Mouse (Mus musculus): ENCODE measurements at regions not wholly inside any gene's neighbourhood (a gene's known extent, or its start where the extent isn't known, plus 50 kb on each side); places are given as distances from the start of the nearest gene placed in this dataset.

GRCm38 (mm10) chr8:89307601-89308000 is 263.6 kb upstream of the Sall1 start:
- Histone ChIP-seq H3K27me3 (ENCODE audit: insufficient read depth, low read length) (no peaks in the 10 kb centered on the region), H3K4me3 (replicated peaks; ENCODE audit: low read depth, low read length) (no peak overlapping the region), H3K4me2 (ENCODE audit: low read length) (no peak overlapping the region), H3K27ac (0 out of 2 replicates have a peak overlapping the region, but pooled peaks have one; percentile 15), H3K9ac (ENCODE audit: low read depth, low read length) (no peak overlapping the region), H3K4me1 (replicated peaks; ENCODE audit: insufficient read depth, low read length) (no peaks in the 10 kb centered on the region), H3K36me3 (ENCODE audit: insufficient read depth, low read length) (no peaks in the 10 kb centered on the region), H3K9me3 (replicated peaks; ENCODE audit: low read length) (no peaks in the 10 kb centered on the region)
- TF ChIP-seq CTCF (IDR thresholded peaks at IDR 0.05; ENCODE audit: low read depth): no peak
- DNase-seq (ENCODE audit: low spot score) (no peak), ATAC-seq (replicated peaks; ENCODE audit: low FRiP score, low read depth) (no peak)
- WGBS: 26% methylated on average over 10 of the region's 10 CpGs

- ATAC-seq (replicated peaks; ENCODE audit: low FRiP score, low read depth) (no peak), DNase-seq (ENCODE audit: low spot score) (no peak)
- no peak overlapping the region for H3K27ac ChIP-seq
- H3K4me2 ChIP-seq (ENCODE audit: low read length): no peak overlapping the region
- H3K9me3 ChIP-seq (replicated peaks; ENCODE audit: low read length): no peaks in the 10 kb centered on the region
- no peaks in the 10 kb centered on the region for H3K4me1 ChIP-seq (replicated peaks; ENCODE audit: insufficient read depth, low read length)
- H3K36me3 ChIP-seq (ENCODE audit: insufficient read depth, low read length): no peaks in the 10 kb centered on the region
- no peak for TF ChIP-seq CTCF (IDR thresholded peaks at IDR 0.05; ENCODE audit: low read depth)
- H3K9ac ChIP-seq (ENCODE audit: low read depth, low read length): no peak overlapping the region
- 74% methylated on average over 4 of the region's 4 CpGs for WGBS
- H3K27me3 ChIP-seq (ENCODE audit: insufficient read depth, low read length): no peaks in the 10 kb centered on the region
- H3K4me3 ChIP-seq (replicated peaks; ENCODE audit: low read depth, low read length): no peak overlapping the region
Measured at GRCm38 (mm10) chr8:89307085-89307484, 263.1 kb upstream of the Sall1 start.

GRCm38 (mm10) chr8:89304116-89304515 is 260.2 kb upstream of the Sall1 start:
- WGBS: 45% methylated on average over 10 of the region's 10 CpGs
- no peak for TF ChIP-seq CTCF (IDR thresholded peaks at IDR 0.05; ENCODE audit: low read depth)
- Histone ChIP-seq H3K4me3 (replicated peaks; ENCODE audit: low read depth, low read length) (no peak overlapping the region), H3K9me3 (replicated peaks; ENCODE audit: low read length) (no peaks in the 10 kb centered on the region), H3K36me3 (ENCODE audit: insufficient read depth, low read length) (no peaks in the 10 kb centered on the region), H3K9ac (ENCODE audit: low read depth, low read length) (no peak overlapping the region), H3K4me1 (replicated peaks; ENCODE audit: insufficient read depth, low read length) (no peaks in the 10 kb centered on the region), H3K4me2 (ENCODE audit: low read length) (no peak overlapping the region; the same call in 1 of the 2 replicates), H3K27ac (no peak overlapping the region), H3K27me3 (ENCODE audit: insufficient read depth, low read length) (no peaks in the 10 kb centered on the region)
- no peak for ATAC-seq (replicated peaks; ENCODE audit: low FRiP score, low read depth)
- DNase-seq (ENCODE audit: low spot score): no peak

GRCm38 (mm10) chr8:89303326-89303725 is 259.4 kb upstream of the Sall1 start:
- ATAC-seq (replicated peaks; ENCODE audit: low FRiP score, low read depth): no peak
- TF ChIP-seq CTCF (IDR thresholded peaks at IDR 0.05; ENCODE audit: low read depth): no peak
- no peak for DNase-seq (ENCODE audit: low spot score)
- Histone ChIP-seq H3K4me3 (replicated peaks; ENCODE audit: low read depth, low read length) (no peak overlapping the region), H3K9me3 (replicated peaks; ENCODE audit: low read length) (no peaks in the 10 kb centered on the region), H3K9ac (ENCODE audit: low read depth, low read length) (no peak overlapping the region), H3K4me2 (ENCODE audit: low read length) (no peak overlapping the region), H3K27ac (no peak overlapping the region), H3K36me3 (ENCODE audit: insufficient read depth, low read length) (no peaks in the 10 kb centered on the region), H3K4me1 (replicated peaks; ENCODE audit: insufficient read depth, low read length) (no peaks in the 10 kb centered on the region), H3K27me3 (ENCODE audit: insufficient read depth, low read length) (no peaks in the 10 kb centered on the region)
- 80% methylated on average over 4 of the region's 4 CpGs for WGBS

DNA sequence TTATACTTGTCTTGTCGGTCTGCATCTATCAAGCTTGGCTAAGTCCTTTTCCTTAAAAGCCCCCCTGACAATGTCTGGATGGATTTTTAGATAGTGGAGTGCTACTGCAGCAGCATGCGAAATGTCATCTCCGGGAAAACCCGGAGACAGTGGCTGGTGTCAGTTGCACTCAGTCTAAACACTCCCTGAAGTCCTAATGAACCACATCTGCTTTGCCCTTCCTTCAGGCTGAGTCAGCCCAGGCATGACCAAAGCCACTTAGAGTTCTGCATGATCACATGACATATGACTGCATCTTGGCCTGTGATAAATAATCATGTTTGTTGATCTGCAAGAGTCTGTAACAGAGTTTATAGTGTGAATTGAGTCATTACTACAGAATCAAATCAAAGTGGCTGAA is 255.7 kb upstream of the Sall1 start:
- no peaks in the 10 kb centered on the region for H3K27me3 ChIP-seq (ENCODE audit: insufficient read depth, low read length)
- no peaks in the 10 kb centered on the region for H3K4me1 ChIP-seq (replicated peaks; ENCODE audit: insufficient read depth, low read length)
- H3K36me3 ChIP-seq (ENCODE audit: insufficient read depth, low read length): no peaks in the 10 kb centered on the region
- H3K9me3 ChIP-seq (replicated peaks; ENCODE audit: low read length): no peaks in the 10 kb centered on the region
- WGBS: 50% methylated on average over 4 of the region's 4 CpGs
- H3K4me2 ChIP-seq (ENCODE audit: low read length): no peak overlapping the region
- DNase-seq (ENCODE audit: low spot score): peak; percentile 67
- TF ChIP-seq CTCF (IDR thresholded peaks at IDR 0.05; ENCODE audit: low read depth): no peak
- ATAC-seq (replicated peaks; ENCODE audit: low FRiP score, low read depth): no peak
- H3K4me3 ChIP-seq (replicated peaks; ENCODE audit: low read depth, low read length): no peak overlapping the region
- no peak overlapping the region for H3K9ac ChIP-seq (ENCODE audit: low read depth, low read length)
- no peak overlapping the region for H3K27ac ChIP-seq

DNA sequence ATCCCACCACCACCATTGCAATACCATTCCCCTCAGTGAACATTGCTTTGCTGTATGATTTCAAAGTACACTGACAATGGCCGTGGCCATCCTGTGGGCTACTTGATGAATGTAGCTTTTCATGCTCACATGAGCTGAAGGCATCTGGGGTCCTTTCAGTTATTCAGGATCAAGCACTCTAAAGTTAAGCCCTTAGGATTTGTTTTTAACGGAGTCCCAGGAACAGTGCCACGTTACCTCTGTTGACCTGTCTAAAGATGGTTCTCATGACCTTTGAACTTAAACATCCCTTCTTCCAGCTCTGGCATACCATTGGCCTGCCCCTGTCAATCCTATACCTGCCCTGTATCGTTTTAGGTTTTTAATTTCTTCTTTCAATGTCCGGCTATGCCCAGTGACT is 251.7 kb upstream of the Sall1 start:
- Histone ChIP-seq H3K27me3 (ENCODE audit: insufficient read depth, low read length) (no peaks in the 10 kb centered on the region), H3K9me3 (replicated peaks; ENCODE audit: low read length) (no peaks in the 10 kb centered on the region), H3K9ac (ENCODE audit: low read depth, low read length) (no peak overlapping the region), H3K27ac (no peak overlapping the region), H3K4me3 (replicated peaks; ENCODE audit: low read depth, low read length) (no peak overlapping the region), H3K4me1 (replicated peaks; ENCODE audit: insufficient read depth, low read length) (no peaks in the 10 kb centered on the region), H3K36me3 (ENCODE audit: insufficient read depth, low read length) (no peaks in the 10 kb centered on the region), H3K4me2 (ENCODE audit: low read length) (no peak overlapping the region)
- ATAC-seq (replicated peaks; ENCODE audit: low FRiP score, low read depth) (no peak), DNase-seq (ENCODE audit: low spot score) (no peak)
- 56% methylated on average over 5 of the region's 5 CpGs for WGBS
- no peak for TF ChIP-seq CTCF (IDR thresholded peaks at IDR 0.05; ENCODE audit: low read depth)

GRCm38 (mm10) chr8:89289017-89289416 is 245.1 kb upstream of the Sall1 start:
- no peaks in the 10 kb centered on the region for H3K27me3 ChIP-seq (ENCODE audit: insufficient read depth, low read length)
- H3K4me3 ChIP-seq (replicated peaks; ENCODE audit: low read depth, low read length): no peak overlapping the region
- ATAC-seq (replicated peaks; ENCODE audit: low FRiP score, low read depth) (no peak), DNase-seq (ENCODE audit: low spot score) (no peak)
- TF ChIP-seq CTCF (IDR thresholded peaks at IDR 0.05; ENCODE audit: low read depth): no peak
- H3K27ac ChIP-seq: 0 out of 2 replicates have a peak overlapping the region, but pooled peaks have one; percentile 19
- no peak overlapping the region for H3K9ac ChIP-seq (ENCODE audit: low read depth, low read length)
- no peaks in the 10 kb centered on the region for H3K36me3 ChIP-seq (ENCODE audit: insufficient read depth, low read length)
- peak overlapping the region; percentile 25 for H3K4me2 ChIP-seq (ENCODE audit: low read length)
- H3K9me3 ChIP-seq (replicated peaks; ENCODE audit: low read length): no peaks in the 10 kb centered on the region
- peaks cover 6% of the 10 kb centered on the region; the same call in 1 of the 2 replicates for H3K4me1 ChIP-seq (replicated peaks; ENCODE audit: insufficient read depth, low read length)
- 12% methylated on average over 5 of the region's 5 CpGs for WGBS

Measured in kidney, postnatal 0 days (tissue).